Mouse (Mus musculus) midbrain, embryonic 10.5 days (tissue): ENCODE data around the gene Nat9. TPM values are rescaled to one million over a fixed set of nuclear protein-coding genes. Genes with fewer than 3 reads are reported as not detected.

ENCODE experiments used
- DNase-seq: peaks from one replicate; pipeline ENCODE4 v3.0.0-alpha.2; 2017; ENCODE audit warnings: low spot score
- H3K27ac ChIP-seq: fragments of 300-500 bp; sonication (generic); replicated peaks from 2 replicates; pipeline ENCODE4 v1.5.1; 2016; ENCODE audit warnings: mild to moderate bottlenecking
- H3K27me3 ChIP-seq: fragments of 300-500 bp; sonication (generic); 2 replicates; pipeline ENCODE4 v1.6.1; 2016; ENCODE audit warnings: low read depth, mild to moderate bottlenecking; ENCODE audit not compliant: poor library complexity, severe bottlenecking
- H3K36me3 ChIP-seq: fragments of 300-500 bp; sonication (generic); 2 replicates; pipeline ENCODE4 v1.6.1; 2016; ENCODE audit warnings: mild to moderate bottlenecking, moderate library complexity
- H3K4me1 ChIP-seq: fragments of 300-500 bp; sonication (generic); 2 replicates; pipeline ENCODE4 v1.6.1; 2016
- H3K4me3 ChIP-seq: fragments of 300-500 bp; sonication (generic); 2 replicates; pipeline ENCODE4 v1.5.1; 2016; ENCODE audit warnings: mild to moderate bottlenecking, moderate library complexity
- H3K9me3 ChIP-seq: fragments of 300-500 bp; sonication (generic); replicated peaks from 2 replicates; pipeline ENCODE4 v1.6.1; 2016; ENCODE audit warnings: mild to moderate bottlenecking
- WGBS: fragments of 180-500 bp; shearing (Covaris S2); methylation state at CpG from one replicate; pipeline ENCODE4 v1.1.7; 2016; 5-methylcytosine and 5-hydroxymethylcytosine counted together
- polyA plus RNA-seq: library from polyadenylated mRNA; unstranded; fragments of >200 nt; fragmentation: Nextera tagmentation; extraction: Ambion mirVana; gene quantifications from 2 replicates; pipeline ENCODE4 v1.2.1, GENCODE M21; 2016

Gene Nat9
- polyA plus RNA-seq, 1 experiment from 2014 or later = 17.8 TPM

GRCm38 (mm10) chr11:115155053-115155634 is 32.5 kb downstream of the Nat9 start:
- 18% methylated on average over 5 of the region's 5 CpGs for WGBS
- no peaks in the 10 kb centered on the region for H3K9me3 ChIP-seq
- H3K36me3 ChIP-seq = no peaks in the 10 kb centered on the region
- H3K27ac ChIP-seq = no peak overlapping the region
- no peak for DNase-seq
- H3K4me3 ChIP-seq = no peak overlapping the region
- peaks cover 54% of the 10 kb centered on the region for H3K4me1 ChIP-seq
- H3K27me3 ChIP-seq = peaks cover 83% of the 10 kb centered on the region

GRCm38 (mm10) chr11:115153699-115154292 is 33.9 kb downstream of the Nat9 start:
- under 1% methylated on average over 35 of the region's 35 CpGs for WGBS
- DNase-seq = peak; percentile 71
- Histone ChIP-seq H3K27ac (no peak overlapping the region; the same call in 1 of the 2 replicates), H3K4me1 (peaks cover 54% of the 10 kb centered on the region), H3K4me3 (peak overlapping the region; percentile 43), H3K9me3 (0 out of 2 replicates have a peak, but pooled peaks cover 3% of the 10 kb centered on the region), H3K27me3 (peaks cover 75% of the 10 kb centered on the region), H3K36me3 (no peaks in the 10 kb centered on the region)

GRCm38 (mm10) chr11:115153088-115153487 is 34.6 kb downstream of the Nat9 start:
- DNase-seq = no peak
- Histone ChIP-seq H3K27me3 (peaks cover 69% of the 10 kb centered on the region), H3K4me3 (no peak overlapping the region), H3K36me3 (no peaks in the 10 kb centered on the region), H3K9me3 (0 out of 2 replicates have a peak, but pooled peaks cover 3% of the 10 kb centered on the region), H3K4me1 (peaks cover 49% of the 10 kb centered on the region), H3K27ac (no peak overlapping the region)
- 83% methylated on average over 9 of the region's 9 CpGs for WGBS

DNA sequence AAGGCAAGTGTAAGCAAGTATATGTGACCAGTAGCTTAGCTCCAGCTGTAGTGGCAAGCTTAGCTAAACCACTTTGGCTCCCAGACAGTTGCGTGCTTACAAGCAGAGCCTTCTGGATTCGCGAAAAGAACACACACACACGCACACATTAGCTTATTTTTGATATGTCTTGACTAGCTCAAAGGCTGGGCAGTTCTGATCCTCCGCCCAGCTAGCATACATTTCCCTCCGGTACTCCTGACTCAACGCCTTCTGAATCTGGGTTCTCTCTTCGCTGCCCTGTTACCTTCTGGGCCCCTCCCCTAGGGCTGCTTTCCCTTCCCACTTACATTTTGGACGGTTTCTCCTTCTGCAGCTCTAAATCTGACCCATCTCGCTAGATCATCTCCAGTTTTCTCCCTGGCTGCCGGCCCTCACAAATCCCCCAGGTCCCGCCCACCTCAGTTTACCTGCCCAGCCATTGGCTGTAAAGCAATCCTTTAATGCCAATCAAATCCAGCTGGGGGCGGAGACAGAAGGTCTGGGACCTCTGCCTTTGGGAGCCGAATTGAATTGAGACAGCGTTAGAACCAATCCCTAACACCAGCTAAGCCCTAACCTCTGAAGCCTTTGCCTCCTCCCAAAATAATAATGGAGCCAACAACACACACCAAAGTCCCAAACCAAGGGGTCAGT is 35.8 kb downstream of the Nat9 start:
- Histone ChIP-seq H3K36me3 (no peaks in the 10 kb centered on the region), H3K9me3 (0 out of 2 replicates have a peak, but pooled peaks cover 3% of the 10 kb centered on the region), H3K27ac (peak overlapping the region; percentile 77), H3K27me3 (peaks cover 57% of the 10 kb centered on the region), H3K4me3 (peak overlapping the region; percentile 53), H3K4me1 (peaks cover 40% of the 10 kb centered on the region)
- peak; percentile 90 for DNase-seq
- 8% methylated on average over 15 of the region's 15 CpGs for whole genome bisulfite sequencing

- H3K9me3 ChIP-seq = 0 out of 2 replicates have a peak, but pooled peaks cover 3% of the 10 kb centered on the region
- H3K36me3 ChIP-seq = no peaks in the 10 kb centered on the region
- H3K27ac ChIP-seq = no peak overlapping the region
- no peak overlapping the region for H3K4me3 ChIP-seq
- peaks cover 40% of the 10 kb centered on the region for H3K4me1 ChIP-seq
- H3K27me3 ChIP-seq = peaks cover 46% of the 10 kb centered on the region
- WGBS = 86% methylated on average over 6 of the region's 6 CpGs
- no peak for DNase-seq
Observed at GRCm38 (mm10) chr11:115150741-115151254, 36.9 kb downstream of the Nat9 start.

DNA sequence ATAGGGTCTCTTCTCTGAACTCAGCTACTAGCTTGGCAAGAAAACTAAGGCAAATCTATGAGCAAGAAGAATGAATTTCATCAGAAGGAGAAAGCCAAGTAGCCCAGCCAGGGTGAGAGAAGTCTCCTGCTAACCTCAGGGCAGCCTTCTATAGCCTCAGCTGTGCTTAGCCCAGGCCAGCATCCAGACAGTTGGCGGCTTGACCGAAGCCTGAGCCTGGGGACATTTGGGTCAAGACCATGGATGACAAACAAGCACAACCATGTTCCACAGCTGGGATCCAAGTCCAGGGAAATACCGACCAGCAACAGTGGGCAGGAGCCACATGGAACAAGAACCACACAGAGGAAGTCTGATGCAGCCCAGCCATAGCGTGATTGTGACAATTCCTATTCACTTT is 39.8 kb downstream of the Nat9 start:
- Histone ChIP-seq H3K27me3 (peaks cover 16% of the 10 kb centered on the region), H3K4me1 (peaks cover 21% of the 10 kb centered on the region), H3K4me3 (no peak overlapping the region), H3K27ac (no peak overlapping the region), H3K9me3 (0 out of 2 replicates have a peak, but pooled peaks cover 3% of the 10 kb centered on the region), H3K36me3 (no peaks in the 10 kb centered on the region)
- WGBS = 91% methylated on average over 4 of the region's 4 CpGs
- no peak for DNase-seq

DNA sequence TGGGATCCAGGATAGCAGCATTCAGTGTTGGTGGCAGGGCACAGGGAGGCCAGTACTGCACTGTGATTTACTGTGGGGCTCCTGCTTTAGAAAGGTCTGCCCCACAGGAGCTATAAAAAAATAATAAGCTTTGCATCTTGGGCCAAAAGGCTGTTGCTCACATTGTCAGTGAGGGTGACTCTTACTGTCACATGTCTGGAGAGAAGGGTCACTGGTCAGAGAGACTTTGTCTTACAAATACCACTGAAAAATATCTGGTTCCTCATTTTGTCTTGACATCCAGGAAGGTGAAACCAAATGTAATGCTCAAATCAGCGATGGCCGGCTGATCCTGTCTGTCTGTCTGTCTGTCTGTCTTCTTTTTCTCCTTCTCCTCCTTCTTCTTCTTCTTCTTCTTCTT is 45.7 kb downstream of the Nat9 start:
- 94% methylated on average over 2 of the region's 2 CpGs for WGBS
- Histone ChIP-seq H3K27me3 (no peaks in the 10 kb centered on the region), H3K36me3 (no peaks in the 10 kb centered on the region), H3K4me1 (0 out of 2 replicates have a peak, but pooled peaks cover 4% of the 10 kb centered on the region), H3K9me3 (no peaks in the 10 kb centered on the region), H3K4me3 (no peak overlapping the region), H3K27ac (no peak overlapping the region)
- DNase-seq = no peak

DNA sequence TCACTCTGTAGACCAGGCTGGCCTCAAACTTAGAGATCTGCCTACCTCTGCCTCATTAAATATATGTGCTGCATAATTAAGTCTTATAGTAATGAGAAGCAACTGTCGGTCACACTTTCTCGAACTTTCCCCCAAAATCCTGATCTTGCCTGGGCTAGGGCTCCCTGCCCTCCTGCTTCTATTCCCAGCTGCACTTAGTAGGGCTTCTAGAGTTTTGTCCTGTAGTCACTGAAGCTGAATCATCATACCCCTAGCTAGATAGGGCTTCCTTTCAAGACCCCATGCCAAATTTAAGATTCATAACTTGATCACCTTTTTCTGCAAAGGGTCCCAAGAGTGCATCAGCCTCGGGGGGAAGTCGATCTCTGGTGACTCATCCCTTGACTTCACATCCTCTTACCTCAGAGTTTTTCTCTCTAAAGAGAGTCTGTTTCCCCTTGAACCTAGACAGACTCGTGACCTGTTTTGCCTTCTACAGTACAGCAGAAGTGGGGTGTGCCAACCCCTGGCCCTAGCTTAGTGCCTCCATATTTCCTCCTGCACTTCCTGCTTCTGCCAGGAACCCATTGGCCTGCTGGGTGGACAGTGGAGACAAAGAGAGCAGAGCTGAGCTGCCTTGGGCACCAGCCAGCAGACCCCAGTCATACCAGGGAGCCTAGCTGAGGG is 48.9 kb downstream of the Nat9 start:
- WGBS = 85% methylated on average over 5 of the region's 5 CpGs
- Histone ChIP-seq H3K36me3 (no peaks in the 10 kb centered on the region), H3K9me3 (no peaks in the 10 kb centered on the region), H3K27me3 (no peaks in the 10 kb centered on the region), H3K27ac (no peak overlapping the region), H3K4me3 (no peak overlapping the region), H3K4me1 (no peaks in the 10 kb centered on the region)
- DNase-seq = no peak

GRCm38 (mm10) chr11:115133800-115134199 is 53.9 kb downstream of the Nat9 start, which contains the start of gene Cd300lf:
Gene Cd300lf (minus strand): TSS chr11:115133992.
- H3K36me3 ChIP-seq = no peaks in the 10 kb centered on the region
- H3K27ac ChIP-seq = no peak within 1 kb of the TSS
- 84% methylated on average over 8 of the region's 8 CpGs for WGBS
- no peaks in the 10 kb centered on the region for H3K4me1 ChIP-seq
- no peaks in the 10 kb centered on the region for H3K9me3 ChIP-seq
- no peak for DNase-seq
- H3K4me3 ChIP-seq = no peak within 1 kb of the TSS
- H3K27me3 ChIP-seq = no peaks in the 10 kb centered on the region

Other genes with a start within 250 kb of the Nat9 start
- not detected in 2 replicates for gene Cd300c, start 218.7 kb downstream of the Nat9 start, polyA plus RNA-seq
- gene Cd300ld, start 197.9 kb downstream of the Nat9 start, polyA plus RNA-seq = 0.10 TPM in 2 replicates
- 0.56 and 0.71 TPM in 2 replicates for gene Cd300c2, start 186.0 kb downstream of the Nat9 start, polyA plus RNA-seq
- gene Cd300ld2, start 171.7 kb downstream of the Nat9 start, polyA plus RNA-seq = not detected in 2 replicates
- gene Cd300ld4, start 160.8 kb downstream of the Nat9 start, polyA plus RNA-seq = not detected in 2 replicates
- not detected in 2 replicates for gene Cd300ld5, start 150.1 kb downstream of the Nat9 start, polyA plus RNA-seq
- gene Cd300ld3, start 139.4 kb downstream of the Nat9 start, polyA plus RNA-seq = not detected in 2 replicates
- not detected in 2 replicates for gene Cd300e, start 125.7 kb downstream of the Nat9 start, polyA plus RNA-seq
- gene Rab37, start 96.4 kb downstream of the Nat9 start, polyA plus RNA-seq = 0.49 and 1.1 TPM in 2 replicates
- gene Cd300lf, start 53.9 kb downstream of the Nat9 start, polyA plus RNA-seq = 0.21 TPM in 1 of 2 replicates, not detected in the other
- 36.8 and 37.8 TPM in 2 replicates for gene Slc9a3r1, start 24.5 kb downstream of the Nat9 start, polyA plus RNA-seq
- gene Tmem104, start 372 bp downstream of the Nat9 start, polyA plus RNA-seq = 7.1 and 11.3 TPM in 2 replicates
- gene Grin2c, start 79.4 kb upstream of the Nat9 start, polyA plus RNA-seq = 0.02 and 0.06 TPM in 2 replicates
- 16.7 and 19.8 TPM in 2 replicates for gene Fdxr, start 89.2 kb upstream of the Nat9 start, polyA plus RNA-seq
- gene Fads6, start 109.8 kb upstream of the Nat9 start, polyA plus RNA-seq = 0.22 and 0.37 TPM in 2 replicates
- not detected in 2 replicates for gene Otop2, start 119.3 kb upstream of the Nat9 start, polyA plus RNA-seq
- gene Ush1g, start 134.2 kb upstream of the Nat9 start, polyA plus RNA-seq = not detected in 2 replicates
- gene Otop3, start 146.9 kb upstream of the Nat9 start, polyA plus RNA-seq = 0.37 and 0.42 TPM in 2 replicates
- gene Hid1, start 179.9 kb upstream of the Nat9 start, polyA plus RNA-seq = 12.1 and 18.1 TPM in 2 replicates
- 16.1 and 19.7 TPM in 2 replicates for gene Cdr2l, start 194.1 kb upstream of the Nat9 start, polyA plus RNA-seq
- 256 and 270 TPM in 2 replicates for gene Mrpl58, start 215.9 kb upstream of the Nat9 start, polyA plus RNA-seq
- 926 and 929 TPM in 2 replicates for gene Atp5h, start 232.1 kb upstream of the Nat9 start, polyA plus RNA-seq
- 9.9 and 18.8 TPM in 2 replicates for gene Kctd2, start 232.3 kb upstream of the Nat9 start, polyA plus RNA-seq